Mouse (Mus musculus): ENCODE results near the gene Clca2.
"Not testable (repeated sequence)": the region's sequence is repeated elsewhere in the genome, so short reads cannot be mapped to it uniquely, and the experiment has no call there.

Gene Clca2

DNA sequence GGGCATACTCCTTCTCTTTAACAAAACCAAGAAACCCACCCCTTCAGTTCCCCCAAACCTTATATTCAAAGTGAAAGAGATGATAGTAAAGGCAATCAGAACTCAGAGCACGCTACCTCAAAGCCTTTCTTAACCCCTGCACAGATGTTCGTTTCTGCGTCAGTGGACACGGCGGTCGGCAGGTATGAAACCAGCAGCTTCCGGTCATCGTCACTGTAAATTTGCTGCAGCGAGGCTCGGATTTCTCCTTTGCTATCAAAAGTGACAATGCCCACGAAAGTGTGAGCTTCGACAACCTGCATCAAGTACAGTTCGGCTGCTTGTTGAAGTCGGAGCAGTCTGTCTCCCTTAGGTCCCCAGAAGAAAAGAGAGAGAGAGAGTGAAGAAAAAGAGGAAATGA lies 13.1 kb downstream of the Clca2 start:
- DNase-seq (ENCODE audit: low read depth, low spot score), result no peak

- DNase-seq (ENCODE audit: low read depth, low spot score), result no peak
Observed at GRCm38 (mm10) chr3:145083081-145083480, 16.2 kb downstream of the Clca2 start.

- no peak for DNase-seq (ENCODE audit: low read depth, low spot score)
Observed at GRCm38 (mm10) chr3:145080904-145081303, 18.3 kb downstream of the Clca2 start.

DNA sequence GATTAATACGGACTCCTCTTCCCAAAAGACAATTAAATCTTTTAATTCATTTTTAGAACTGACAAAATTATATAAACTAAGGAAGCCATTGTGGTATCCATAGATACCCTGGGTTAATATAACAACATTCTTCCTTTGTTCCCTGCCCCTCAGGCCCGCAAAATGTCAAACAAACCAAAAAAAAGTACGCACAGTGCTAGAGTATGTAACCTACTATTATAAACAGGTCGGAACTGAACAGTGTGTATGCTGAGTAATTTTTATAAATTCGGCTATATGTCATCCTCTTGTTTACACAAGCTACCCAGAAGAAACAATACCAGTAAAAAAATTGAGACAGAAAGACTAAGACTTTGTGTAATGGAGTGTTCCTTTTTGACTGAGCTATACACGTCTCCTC lies 20.8 kb downstream of the Clca2 start:
- no peak for DNase-seq (ENCODE audit: low read depth, low spot score)

GRCm38 (mm10) chr3:145072339-145072738 lies 26.9 kb downstream of the Clca2 start:
- DNase-seq (ENCODE audit: low read depth, low spot score), result no peak

GRCm38 (mm10) chr3:145068964-145069363 lies 30.3 kb downstream of the Clca2 start:
- no peak for DNase-seq (ENCODE audit: low read depth, low spot score)

DNA sequence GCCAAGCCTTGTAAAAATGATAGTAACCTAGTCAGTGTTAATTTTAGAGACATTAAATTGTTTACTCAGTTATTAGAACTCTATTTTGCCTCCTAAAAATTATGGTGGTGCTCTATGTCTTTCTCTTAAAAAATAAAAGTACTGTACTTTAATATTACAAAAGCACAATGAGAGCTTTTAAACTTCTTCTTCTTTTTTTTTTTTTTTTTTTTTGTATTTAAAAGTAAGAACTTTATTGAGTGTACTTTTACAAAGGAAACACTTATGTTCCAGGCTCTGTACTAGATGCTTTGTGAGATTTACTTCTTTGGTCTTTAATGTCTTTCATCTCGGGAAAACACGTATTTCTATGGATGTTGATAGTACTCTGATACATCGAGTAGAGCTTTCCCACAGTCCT lies 44.1 kb downstream of the Clca2 start:
- DNase-seq (ENCODE audit: low read depth, low spot score), result not testable (repeated sequence)

GRCm38 (mm10) chr3:145049820-145050219 lies 49.4 kb downstream of the Clca2 start:
- DNase-seq (ENCODE audit: low read depth, low spot score), result no peak

DNA sequence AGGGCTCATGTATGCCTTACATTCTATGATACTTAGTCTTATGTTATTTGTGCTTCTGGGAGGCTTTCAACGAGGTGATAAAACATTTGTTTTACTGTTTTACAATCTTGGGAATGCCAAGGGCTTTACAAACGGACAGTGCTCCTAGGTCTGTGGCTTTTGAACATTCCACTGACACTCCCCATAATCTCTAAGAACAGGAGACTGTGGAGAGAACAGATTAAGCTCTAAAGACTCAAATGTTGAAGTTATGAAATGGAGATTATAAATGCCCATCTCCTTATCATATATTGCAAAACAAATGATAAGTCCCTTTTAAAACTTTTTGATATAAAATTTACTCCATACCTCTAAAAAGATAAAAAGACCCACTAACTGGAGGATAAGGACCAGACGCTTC lies 60.4 kb downstream of the Clca2 start:
- DNase-seq (ENCODE audit: low read depth, low spot score), result no peak

- DNase-seq (ENCODE audit: low read depth, low spot score), result no peak
Observed at GRCm38 (mm10) chr3:145032676-145033075, 66.6 kb downstream of the Clca2 start, which contains the start of gene Clca1. Clca1 (minus strand) TSS chr3:145032776.

- DNase-seq (ENCODE audit: low read depth, low spot score), result no peak
Observed at GRCm38 (mm10) chr3:145028036-145028435, 71.2 kb downstream of the Clca2 start.

- peak; percentile 81 for DNase-seq (ENCODE audit: low read depth, low spot score)
Observed at GRCm38 (mm10) chr3:145026750-145027149, 72.5 kb downstream of the Clca2 start.

Measured in ZHBTc4 (cell line).